Mouse (Mus musculus): ENCODE data around the gene Lin7a.

DNA sequence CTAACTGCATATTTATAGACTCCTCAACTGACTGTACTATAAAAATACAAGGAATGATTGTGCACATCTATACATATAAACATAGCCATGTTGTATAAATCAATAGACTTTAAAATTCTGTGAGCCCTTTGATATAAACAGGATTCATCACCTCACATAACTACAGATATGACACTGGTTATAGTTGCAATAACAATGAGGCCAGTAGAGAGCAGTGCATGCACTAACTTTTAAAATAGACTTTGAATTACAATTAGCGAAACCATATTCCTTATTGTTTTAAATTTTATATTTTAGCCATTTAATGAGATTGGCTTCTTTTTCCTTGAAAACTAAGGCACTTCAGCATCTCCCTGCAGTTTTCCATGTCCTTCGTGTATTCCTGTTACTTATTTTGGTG is 11.1 kb upstream of the Lin7a start:
- no peak for TF ChIP-seq CTCF (IDR thresholded peaks at IDR 0.05; ENCODE audit: borderline replicate concordance, insufficient read depth, low read length)
- no peak for TF ChIP-seq POLR2A (IDR thresholded peaks at IDR 0.05; ENCODE audit: low read depth, low read length)

Measured in embryonic fibroblast, embryonic 13.5 days (primary cell).